Mouse (Mus musculus) urinary bladder, postnatal 14 days (tissue): ENCODE data around the gene Mamstr.
A peak's percentile ranks its signal among the peaks of the same experiment; 100 is the strongest.

Experiments used
- DNase-seq: peaks from one replicate; pipeline ENCODE4 v3.0.0; 2021; ENCODE audit warnings: low spot score

Mamstr gene

GRCm38 (mm10) chr7:45639561-45640027 is at the start of gene Mamstr:
Mamstr (plus strand) TSS chr7:45639977.
- DNase-seq = no peak

- no peak for DNase-seq
Observed at GRCm38 (mm10) chr7:45590874-45591273, 48.9 kb upstream of the Mamstr start.

GRCm38 (mm10) chr7:45591880-45592279 is 47.9 kb upstream of the Mamstr start:
- DNase-seq = no peak

- peak; percentile 73 for DNase-seq
Observed at GRCm38 (mm10) chr7:45593118-45593815, 46.5 kb upstream of the Mamstr start.

GRCm38 (mm10) chr7:45595176-45595575 is 44.6 kb upstream of the Mamstr start:
- no peak for DNase-seq

- DNase-seq = no peak
Observed at GRCm38 (mm10) chr7:45596107-45596506, 43.7 kb upstream of the Mamstr start.

- DNase-seq = no peak
Observed at GRCm38 (mm10) chr7:45597013-45597412, 42.8 kb upstream of the Mamstr start.

GRCm38 (mm10) chr7:45597527-45597926 is 42.2 kb upstream of the Mamstr start:
- DNase-seq = no peak

GRCm38 (mm10) chr7:45598960-45599879 is 40.6 kb upstream of the Mamstr start:
- DNase-seq = no peak

- DNase-seq = no peak
Observed at GRCm38 (mm10) chr7:45605704-45606289, 34.0 kb upstream of the Mamstr start.

- no peak for DNase-seq
Observed at GRCm38 (mm10) chr7:45609511-45609910, 30.3 kb upstream of the Mamstr start.

GRCm38 (mm10) chr7:45616277-45616676 is 23.5 kb upstream of the Mamstr start:
- DNase-seq = no peak

- DNase-seq = peak; percentile 43
Observed at GRCm38 (mm10) chr7:45617042-45617695, 22.6 kb upstream of the Mamstr start, which contains the start of gene Fut1. Fut1 (plus strand) TSS chr7:45617289.

- DNase-seq = no peak
Observed at GRCm38 (mm10) chr7:45618316-45618715, 21.5 kb upstream of the Mamstr start.

GRCm38 (mm10) chr7:45619592-45619991 is 20.2 kb upstream of the Mamstr start:
- DNase-seq = no peak

- no peak for DNase-seq
Observed at GRCm38 (mm10) chr7:45621443-45621842, 18.3 kb upstream of the Mamstr start, which contains the start of gene Izumo1. Izumo1 (plus strand) TSS chr7:45621811.

GRCm38 (mm10) chr7:45623507-45623906 is 16.3 kb upstream of the Mamstr start:
- no peak for DNase-seq

- no peak for DNase-seq
Observed at GRCm38 (mm10) chr7:45624718-45625117, 15.1 kb upstream of the Mamstr start.

GRCm38 (mm10) chr7:45625481-45625880 is 14.3 kb upstream of the Mamstr start:
- no peak for DNase-seq

GRCm38 (mm10) chr7:45626571-45627076 is 13.2 kb upstream of the Mamstr start:
- DNase-seq = no peak

- no peak for DNase-seq
Observed at GRCm38 (mm10) chr7:45627261-45627660, 12.5 kb upstream of the Mamstr start, which contains the start of gene Rasip1. Rasip1 (plus strand) TSS chr7:45627488.
